Mouse (Mus musculus) megakaryocyte, adult 5-6 weeks (primary cell): Measurements from ENCODE around the gene Lrrc8c. TPM values are rescaled to one million over a fixed set of nuclear protein-coding genes. Genes with fewer than 3 reads are reported as not detected.

Source experiments
- total RNA-seq, 2 experiments: library from RNA; stranded (forward) in 1 of 2; stranded (reverse) in 1 of 2; fragments of 153-499, 151-499 nt in 1 of 2; fragments of 221-1000, 200-1000 nt in 1 of 2; gene quantifications; 2 replicates each; pipeline versions ENCODE4 v1.2.3 to v1.2.4; 2015 to 2017

Lrrc8c gene
- total RNA-seq, 2 experiments from 2014 or later = 12.2 to 51.2 TPM

Other genes with a start within 250 kb of the Lrrc8c start
- not detected in 2 replicates for gene Gm43302, start 225.7 kb upstream of the Lrrc8c start, total RNA-seq (2015)
- not detected in 2 replicates for gene Gm43302, start 225.7 kb upstream of the Lrrc8c start, total RNA-seq (2017)
- 1.0 and 1.1 TPM in 2 replicates for gene Gbp6, start 225.7 kb upstream of the Lrrc8c start, total RNA-seq (2015)
- 2.2 and 2.6 TPM in 2 replicates for gene Gbp6, start 225.7 kb upstream of the Lrrc8c start, total RNA-seq (2017)
- 19.9 and 23.7 TPM in 2 replicates for gene Lrrc8b, start 103.6 kb upstream of the Lrrc8c start, total RNA-seq (2015)
- gene Lrrc8b, start 103.6 kb upstream of the Lrrc8c start, total RNA-seq (2017) = 8.1 and 9.6 TPM in 2 replicates
- 79.7 and 88.1 TPM in 2 replicates for gene Lrrc8d, start 180.6 kb downstream of the Lrrc8c start, total RNA-seq (2015)
- 38.6 and 50.0 TPM in 2 replicates for gene Lrrc8d, start 180.6 kb downstream of the Lrrc8c start, total RNA-seq (2017)